Mouse (Mus musculus) brain, embryonic 14.5 days (tissue): Measurements from ENCODE around the gene Cpeb3.

Experiments
- CTCF ChIP-seq: fragments of 200-500 bp; IDR thresholded peaks from 2 replicates; pipeline ENCODE4 v1.5.1; 2012; ENCODE audit warnings: inconsistent platforms, mild to moderate bottlenecking, moderate library complexity, borderline replicate concordance; ENCODE audit not compliant: insufficient read depth, insufficient read length; ENCODE audit errors: extremely low read depth
- POLR2A ChIP-seq: fragments of 200-500 bp; IDR thresholded peaks from 2 replicates; pipeline ENCODE4 v1.6.1; 2012; ENCODE audit warnings: mild to moderate bottlenecking, inconsistent platforms, borderline replicate concordance; ENCODE audit not compliant: poor library complexity, insufficient read depth, insufficient read length, severe bottlenecking; ENCODE audit errors: extremely low read depth

DNA sequence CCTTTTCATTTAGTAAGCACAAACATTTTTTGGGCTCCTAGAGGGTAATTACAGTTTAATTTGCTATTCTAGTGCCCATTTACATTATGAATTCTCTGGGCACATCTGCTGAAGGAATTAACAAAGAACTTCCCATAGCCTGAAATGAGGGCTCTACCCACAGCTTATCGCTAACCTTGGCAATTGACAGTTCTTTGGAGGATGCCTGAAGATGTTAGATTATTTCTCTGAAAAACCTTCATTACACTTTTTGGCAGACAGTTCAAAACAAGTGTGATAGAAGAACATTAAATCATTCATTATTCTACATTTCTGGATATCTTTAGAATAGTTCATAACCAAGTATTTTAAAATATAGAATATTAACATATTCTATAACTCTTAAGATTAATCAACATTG lies 5.0 kb downstream of the Cpeb3 start:
- no peak for TF ChIP-seq CTCF
- TF ChIP-seq POLR2A: no peak
